Mouse (Mus musculus): ENCODE measurements around the gene Rab21. TPM values are rescaled to one million over a fixed set of nuclear protein-coding genes. Genes with fewer than 3 reads are reported as not detected.

Rab21 gene
- polyA plus RNA-seq, 2 experiments from 2014 or later = 17.9 to 25.3 TPM

GRCm38 (mm10) chr10:115271649-115272048 lies 43.7 kb downstream of the Rab21 start:
- no peak for ATAC-seq

- ATAC-seq = no peak
Measured at GRCm38 (mm10) chr10:115270612-115271390, 44.6 kb downstream of the Rab21 start.

- no peak for ATAC-seq
Measured at GRCm38 (mm10) chr10:115262926-115263562, 52.4 kb downstream of the Rab21 start.

- no peak for ATAC-seq
Measured at GRCm38 (mm10) chr10:115262261-115262660, 53.1 kb downstream of the Rab21 start.

- ATAC-seq = no peak
Measured at GRCm38 (mm10) chr10:115261428-115261827, 54.0 kb downstream of the Rab21 start.

- ATAC-seq = no peak
Measured at GRCm38 (mm10) chr10:115256162-115256561, 59.2 kb downstream of the Rab21 start.

- ATAC-seq = no peak
Measured at GRCm38 (mm10) chr10:115253521-115253920, 61.9 kb downstream of the Rab21 start.

GRCm38 (mm10) chr10:115252321-115252757 lies 63.1 kb downstream of the Rab21 start:
- peak; percentile 8 for ATAC-seq

- ATAC-seq = peak; percentile 85
Measured at GRCm38 (mm10) chr10:115251088-115251934, 64.1 kb downstream of the Rab21 start, which contains the start of gene Tbc1d15. TSS of gene Tbc1d15 (minus strand) at chr10:115251467.

GRCm38 (mm10) chr10:115250235-115251087 lies 64.9 kb downstream of the Rab21 start:
- ATAC-seq = peak; percentile 37

GRCm38 (mm10) chr10:115248041-115248440 lies 67.4 kb downstream of the Rab21 start:
- no peak for ATAC-seq

- peak; percentile 16 for ATAC-seq
Measured at GRCm38 (mm10) chr10:115245488-115245887, 69.9 kb downstream of the Rab21 start.

- ATAC-seq = no peak
Measured at GRCm38 (mm10) chr10:115241082-115241595, 74.3 kb downstream of the Rab21 start.

- ATAC-seq = no peak
Measured at GRCm38 (mm10) chr10:115237931-115238330, 77.5 kb downstream of the Rab21 start.

Other genes with a start within 250 kb of the Rab21 start
- not detected for gene Tph2, start 130.6 kb downstream of the Rab21 start, polyA plus RNA-seq (2017; shearing (Covaris generic))
- 100 to 1,000 TPM; 135 to 165 TPM for gene Tbc1d15, start 64.1 kb downstream of the Rab21 start, polyA plus RNA-seq (2017; shearing (Covaris generic))
- gene Tmem19, start 46.9 kb upstream of the Rab21 start, polyA plus RNA-seq (2017; shearing (Covaris generic)) = 10 to 100 TPM; 50.9 to 54.8 TPM
- 10 to 100 TPM; 12.2 to 16.8 TPM for gene Thap2, start 68.8 kb upstream of the Rab21 start, polyA plus RNA-seq (2017; shearing (Covaris generic))
- 10 to 100 TPM; 33.8 to 39.0 TPM for gene Zfc3h1, start 69.4 kb upstream of the Rab21 start, polyA plus RNA-seq (2017; shearing (Covaris generic))

Measured in CD4-positive, CD25-positive, alpha-beta regulatory T cell, adult 4 months (primary cell).